Mouse (Mus musculus) E14TG2a.4 (cell line): Measurements from ENCODE around the gene Top3b.
A peak's percentile ranks its signal among the peaks of the same experiment; 100 is the strongest.
"Not testable (repeated sequence)": the region's sequence is repeated elsewhere in the genome, so short reads cannot be mapped to it uniquely, and the experiment has no call there.

ENCODE experiments used
- H3K27me3 ChIP-seq: 2 replicates; pipeline ENCODE4 v1.6.1; 2014; ENCODE audit warnings: low read length, control low read depth; ENCODE audit not compliant: insufficient read depth
- H3K36me3 ChIP-seq: 2 replicates; pipeline ENCODE4 v1.6.1; 2014; ENCODE audit warnings: low read length, control low read depth; ENCODE audit not compliant: insufficient read depth
- H3K4me1 ChIP-seq: replicated peaks from 2 replicates; pipeline ENCODE4 v1.6.1; 2014; ENCODE audit warnings: low read depth, low read length, control low read depth
- H3K4me3 ChIP-seq: replicated peaks from 2 replicates; pipeline ENCODE4 v1.5.1; 2014; ENCODE audit warnings: mild to moderate bottlenecking, low read length
- H3K9me3 ChIP-seq: 2 replicates; pipeline ENCODE4 v1.6.1; 2014; ENCODE audit warnings: low read length, control low read depth
- CTCF ChIP-seq: conservative IDR thresholded peaks from 2 replicates; pipeline ENCODE4 v1.5.1; 2014; ENCODE audit warnings: low read length
- NANOG ChIP-seq: IDR thresholded peaks from 2 replicates; pipeline ENCODE4 v1.6.1; 2014; ENCODE audit warnings: borderline replicate concordance, low read length, mixed read lengths
- POU5F1 ChIP-seq: IDR thresholded peaks from 2 replicates; pipeline ENCODE4 v1.6.1; 2014; ENCODE audit warnings: low read length, borderline replicate concordance

Gene Top3b

DNA sequence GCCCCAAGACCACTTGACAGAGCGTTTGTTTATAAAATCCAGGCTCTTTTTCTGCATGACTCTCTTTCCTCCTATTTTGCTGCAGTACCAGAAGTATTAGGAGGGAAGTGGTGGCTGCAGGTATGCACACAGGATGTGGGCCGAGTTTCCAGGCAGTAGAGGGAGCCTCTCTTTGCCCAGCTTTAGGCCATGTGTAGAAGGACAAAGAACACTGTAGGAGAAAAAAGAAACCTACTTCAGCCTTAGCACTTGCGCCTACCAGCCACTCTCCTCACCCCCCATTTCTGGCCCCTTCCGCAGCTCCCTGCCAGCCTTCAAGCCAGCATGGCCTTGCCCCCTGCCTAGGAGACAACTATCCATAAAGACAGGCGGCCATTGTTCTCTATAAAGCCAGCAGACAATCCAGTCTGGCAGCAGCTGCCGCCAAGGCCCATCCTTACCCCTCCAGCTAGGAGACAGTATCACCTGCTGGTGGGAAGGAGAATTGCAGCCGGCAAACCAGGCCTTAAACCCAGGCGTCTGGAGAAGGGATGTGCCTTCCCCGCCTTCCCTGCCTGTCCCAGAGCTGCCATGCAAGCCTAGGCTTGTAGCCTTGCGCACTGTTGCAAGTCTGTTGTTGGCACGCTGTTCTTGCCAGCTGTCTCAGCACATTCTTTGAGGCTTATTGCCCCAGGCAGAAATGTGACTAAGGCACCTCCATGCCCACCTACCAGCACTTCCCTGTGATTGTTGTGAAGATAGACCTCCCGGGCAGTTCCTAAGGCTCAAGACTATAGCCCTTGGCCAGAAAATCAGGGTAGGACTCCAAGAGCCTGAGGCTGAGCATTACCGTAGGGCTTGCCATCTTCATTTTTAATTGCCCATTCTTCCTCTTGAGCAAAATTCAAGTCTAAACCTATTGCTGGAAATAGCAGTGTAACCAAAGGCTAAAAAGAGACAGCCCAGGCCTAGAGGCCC, 41.4 kb downstream of the Top3b start:
- Histone ChIP-seq H3K4me3 (peak overlapping the region; percentile 43), H3K27me3 (no peaks in the 10 kb centered on the region), H3K36me3 (peaks cover 95% of the 10 kb centered on the region), H3K4me1 (peaks cover 76% of the 10 kb centered on the region), H3K9me3 (no peaks in the 10 kb centered on the region)
- TF ChIP-seq NANOG (no peak), CTCF (peak; percentile 100), POU5F1 (no peak)

DNA sequence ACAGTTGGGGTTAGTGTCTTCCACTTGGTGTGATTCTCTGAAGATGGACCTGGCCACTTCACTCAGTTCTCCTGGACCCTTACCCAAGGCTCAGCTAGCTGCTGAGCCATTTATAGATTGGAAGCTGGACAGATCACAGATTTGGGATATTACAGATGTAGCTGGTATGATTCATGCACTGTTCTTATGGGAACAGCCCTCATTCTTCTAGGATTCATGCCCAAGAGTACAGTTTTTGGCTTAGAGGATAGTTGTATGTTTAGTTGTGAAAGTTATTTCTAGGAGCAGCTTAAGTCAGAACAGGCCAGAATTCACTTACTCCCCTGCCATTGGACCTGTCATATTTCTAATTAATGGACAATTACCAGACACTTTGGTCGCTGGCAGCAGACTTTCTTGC, 42.9 kb downstream of the Top3b start:
- Histone ChIP-seq H3K4me3 (no peak overlapping the region), H3K4me1 (peaks cover 76% of the 10 kb centered on the region), H3K36me3 (peaks cover 96% of the 10 kb centered on the region), H3K27me3 (no peaks in the 10 kb centered on the region), H3K9me3 (no peaks in the 10 kb centered on the region)
- TF ChIP-seq CTCF, result no peak
- TF ChIP-seq NANOG, result no peak
- TF ChIP-seq POU5F1, result no peak

DNA sequence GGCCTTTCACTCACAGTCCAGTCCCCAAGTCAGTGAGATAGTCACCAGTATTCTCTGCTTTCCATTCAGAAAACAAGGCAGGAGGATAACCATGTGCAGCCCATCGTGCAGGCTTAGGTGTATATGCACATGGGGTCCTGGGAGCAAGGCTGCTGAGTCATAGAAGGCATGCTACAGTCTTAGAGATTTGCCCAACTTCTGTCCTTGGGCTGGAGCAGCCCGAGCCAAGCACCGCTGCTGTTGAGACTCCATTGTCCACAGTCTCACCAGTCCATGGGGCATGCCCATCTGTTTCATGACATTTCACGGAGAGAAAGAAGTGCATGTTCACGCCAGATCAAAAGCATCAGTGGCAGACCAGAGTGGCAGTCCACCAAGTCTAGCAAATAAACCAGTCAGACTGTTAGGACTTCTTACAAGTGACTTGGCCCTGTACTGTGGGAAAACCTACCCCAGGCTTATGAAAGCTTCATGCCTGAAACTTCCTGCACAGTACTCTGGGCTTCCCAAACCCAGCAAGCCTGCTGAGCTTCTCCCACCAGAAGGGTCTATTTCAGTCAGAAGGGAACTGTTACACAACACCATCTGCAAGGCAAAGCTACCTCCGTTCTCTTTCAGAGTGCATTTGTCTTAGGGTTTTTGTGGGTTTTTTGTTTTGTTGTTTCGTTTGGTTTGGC, 48.0 kb downstream of the Top3b start:
- no peaks in the 10 kb centered on the region for H3K27me3 ChIP-seq
- peaks cover 98% of the 10 kb centered on the region for H3K36me3 ChIP-seq
- TF ChIP-seq POU5F1, result no peak
- TF ChIP-seq CTCF, result no peak
- H3K4me3 ChIP-seq, result no peak overlapping the region
- H3K9me3 ChIP-seq, result peaks cover 5% of the 10 kb centered on the region
- peaks cover 52% of the 10 kb centered on the region for H3K4me1 ChIP-seq

DNA sequence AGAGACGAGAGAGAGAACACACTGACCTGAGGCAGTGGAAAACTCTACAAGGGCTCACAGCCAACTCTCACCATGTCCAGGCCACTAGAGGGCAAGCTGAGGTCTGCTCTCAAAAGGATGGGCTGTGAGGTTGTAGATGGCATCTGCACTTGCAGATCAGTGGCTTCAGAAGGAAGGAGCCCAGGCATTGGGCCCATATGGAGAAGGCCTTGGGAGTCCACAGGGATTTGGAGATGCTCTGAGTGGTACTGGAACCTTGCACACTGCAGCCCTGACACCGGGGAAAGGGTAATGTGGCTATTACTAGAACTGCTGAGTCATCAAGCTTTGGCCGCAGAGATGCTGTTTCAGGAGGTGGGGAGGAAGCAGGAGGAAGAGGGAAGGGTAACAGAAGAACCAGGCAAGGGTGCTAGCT, 50.5 kb downstream of the Top3b start:
- Histone ChIP-seq H3K9me3 (peaks cover 29% of the 10 kb centered on the region), H3K4me1 (peaks cover 46% of the 10 kb centered on the region), H3K36me3 (peaks cover 98% of the 10 kb centered on the region), H3K27me3 (no peaks in the 10 kb centered on the region), H3K4me3 (no peak overlapping the region)
- TF ChIP-seq POU5F1 (no peak), NANOG (no peak), CTCF (peak; percentile 19)

DNA sequence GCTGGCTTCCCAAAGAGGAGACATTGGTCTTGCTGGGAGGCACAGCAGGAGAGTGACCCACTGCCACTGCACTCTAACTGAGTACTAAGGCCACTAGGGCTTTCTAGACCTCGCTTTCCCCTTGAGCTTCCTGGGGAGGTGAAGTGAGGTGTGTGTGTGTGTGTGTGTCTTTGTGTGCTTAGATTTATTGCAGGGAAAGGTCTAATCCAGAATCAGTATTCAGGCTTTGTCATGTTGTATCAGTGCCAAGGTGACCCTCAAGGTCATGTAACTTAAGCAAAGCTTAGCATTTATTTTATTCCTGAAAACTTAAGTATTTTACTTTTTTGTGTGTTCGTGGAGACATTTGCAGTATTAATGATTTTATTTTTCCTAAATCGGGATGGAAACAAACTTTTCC, 53.9 kb downstream of the Top3b start:
- H3K9me3 ChIP-seq, result peaks cover 54% of the 10 kb centered on the region
- no peaks in the 10 kb centered on the region for H3K27me3 ChIP-seq
- H3K4me3 ChIP-seq, result no peak overlapping the region
- H3K36me3 ChIP-seq, result peaks cover 89% of the 10 kb centered on the region
- TF ChIP-seq NANOG (no peak), POU5F1 (no peak), CTCF (no peak)
- H3K4me1 ChIP-seq, result peaks cover 23% of the 10 kb centered on the region

DNA sequence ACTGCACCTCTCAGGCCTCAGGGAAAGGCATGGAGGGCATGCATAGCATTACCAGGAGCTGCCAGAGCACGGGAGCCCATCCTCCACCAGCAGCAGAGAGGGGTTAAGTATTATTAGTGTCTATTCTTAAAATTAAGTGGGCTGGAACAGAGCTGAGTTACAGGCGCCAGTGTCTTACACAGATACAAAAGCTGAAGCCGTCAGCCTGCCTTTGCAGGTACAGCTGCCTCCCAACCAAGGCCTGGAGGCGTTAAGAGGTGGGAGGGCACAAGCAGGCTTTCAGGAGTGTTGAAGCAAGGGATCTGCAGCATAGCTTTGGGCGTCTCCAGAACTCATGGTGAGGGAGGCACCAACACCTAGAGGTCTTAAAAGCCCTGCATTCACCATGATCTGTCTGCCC, 56.0 kb downstream of the Top3b start:
- no peak for TF ChIP-seq NANOG
- TF ChIP-seq CTCF, result no peak
- TF ChIP-seq POU5F1, result no peak
- peaks cover 68% of the 10 kb centered on the region for H3K36me3 ChIP-seq
- H3K4me3 ChIP-seq, result no peak overlapping the region

DNA sequence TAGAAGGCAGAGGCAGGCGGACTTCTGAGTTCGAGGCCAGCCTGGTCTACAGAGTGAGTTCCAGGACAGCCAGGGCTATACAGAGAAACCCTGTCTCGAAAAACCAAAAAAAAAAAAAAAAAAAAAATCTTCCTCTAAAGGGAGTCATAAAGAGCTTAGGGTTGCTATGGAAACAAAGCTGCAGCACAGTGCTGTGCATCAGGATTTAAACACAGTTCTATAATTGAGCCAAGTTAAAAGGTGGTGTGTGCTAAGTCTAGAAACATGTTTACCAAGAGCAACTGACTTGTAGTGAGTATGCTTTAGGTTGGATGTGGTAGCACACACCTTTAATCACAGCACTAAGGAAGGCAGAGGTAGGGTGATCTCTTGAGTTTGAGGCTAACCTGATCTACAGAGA, 58.4 kb downstream of the Top3b start:
- H3K36me3 ChIP-seq, result peaks cover 45% of the 10 kb centered on the region
- H3K27me3 ChIP-seq, H3K4me3 ChIP-seq, H3K4me1 ChIP-seq: not testable (repeated sequence)
- peaks cover 78% of the 10 kb centered on the region for H3K9me3 ChIP-seq

More for the DNA sequence above, 56.0 kb downstream of the Top3b start:
- H3K4me1 ChIP-seq, result peaks cover 6% of the 10 kb centered on the region
- no peaks in the 10 kb centered on the region for H3K27me3 ChIP-seq
- H3K9me3 ChIP-seq, result peaks cover 63% of the 10 kb centered on the region

DNA sequence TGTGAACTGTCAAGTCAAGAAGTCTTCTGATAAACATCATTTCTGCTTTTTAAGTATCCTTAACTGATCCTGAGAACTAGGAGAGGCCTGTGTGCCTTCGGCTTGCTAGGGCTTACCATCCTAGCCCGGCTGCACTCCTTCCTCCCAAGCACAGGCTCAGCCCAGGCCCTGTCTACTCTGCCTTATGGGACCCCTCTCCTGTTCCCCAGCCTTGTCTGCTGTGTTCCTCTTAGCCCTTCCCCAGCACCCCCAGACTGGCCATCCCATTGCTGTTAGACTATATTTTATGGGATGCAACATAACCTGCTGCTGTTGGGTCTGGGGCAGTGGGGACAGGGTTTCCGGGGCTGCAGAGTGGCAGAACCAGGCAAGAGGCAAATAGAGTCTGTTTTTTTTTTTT, 59.8 kb downstream of the Top3b start:
- H3K36me3 ChIP-seq, result peaks cover 30% of the 10 kb centered on the region
- no peaks in the 10 kb centered on the region for H3K27me3 ChIP-seq
- H3K9me3 ChIP-seq, result peaks cover 70% of the 10 kb centered on the region
- no peak for TF ChIP-seq CTCF
- TF ChIP-seq NANOG, result no peak
- no peak for TF ChIP-seq POU5F1
- H3K4me1 ChIP-seq, result no peaks in the 10 kb centered on the region
- no peak overlapping the region for H3K4me3 ChIP-seq

DNA sequence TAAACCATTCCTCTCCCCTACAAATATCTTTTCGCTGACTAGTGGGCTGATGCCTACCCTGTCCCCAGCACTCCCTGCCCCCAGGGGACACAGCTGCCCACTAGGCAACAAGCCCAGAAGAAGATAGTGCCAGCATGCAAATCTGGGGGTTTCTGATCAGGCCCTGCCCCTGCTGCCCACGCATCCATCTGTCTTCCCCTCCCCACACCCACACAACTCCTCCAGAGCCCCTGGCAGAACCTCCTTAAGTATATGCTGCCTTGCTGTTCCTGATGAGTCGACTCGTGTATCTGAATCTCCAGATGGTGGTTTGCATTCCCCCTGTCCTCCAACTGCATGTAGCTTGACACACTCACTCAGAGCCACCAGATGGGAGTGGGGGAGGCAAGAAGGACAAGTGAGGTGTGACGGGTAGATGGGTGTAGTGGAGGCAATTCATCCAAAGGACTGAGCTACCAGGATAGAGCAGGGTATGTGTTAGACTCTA, 60.3 kb downstream of the Top3b start:
- Histone ChIP-seq H3K4me1 (no peaks in the 10 kb centered on the region), H3K36me3 (peaks cover 25% of the 10 kb centered on the region), H3K4me3 (no peak overlapping the region), H3K9me3 (peaks cover 65% of the 10 kb centered on the region), H3K27me3 (no peaks in the 10 kb centered on the region)
- TF ChIP-seq NANOG, result no peak
- no peak for TF ChIP-seq CTCF
- no peak for TF ChIP-seq POU5F1
